Mouse (Mus musculus) cerebellum, adult 11 months (tissue): ENCODE measurements around the gene Atmin.

ENCODE experiments used
- DNase-seq: peaks from one replicate; pipeline ENCODE4 v3.0.0; 2022

Gene Atmin

DNA sequence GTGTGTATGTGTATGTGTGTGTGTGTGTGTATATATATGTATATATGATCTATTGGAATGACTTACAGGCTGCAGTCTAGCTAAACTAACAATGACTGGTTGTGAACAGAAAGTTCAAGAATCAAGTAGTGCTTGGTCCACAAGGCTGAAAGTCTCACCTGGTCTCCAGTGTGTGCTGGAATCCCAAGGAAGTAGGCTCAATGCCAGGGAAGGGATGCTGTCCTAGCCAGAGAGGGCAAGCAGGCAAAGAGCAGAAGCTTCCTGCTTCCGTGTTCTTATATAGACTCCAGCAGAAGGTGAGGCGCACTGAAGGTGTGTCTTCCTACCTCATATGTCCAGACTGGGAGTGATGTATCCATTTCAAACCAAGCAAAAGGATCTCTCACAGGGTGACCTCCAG, 8.6 kb downstream of the Atmin start:
- no peak for DNase-seq

GRCm38 (mm10) chr8:116952428-116952827, 9.2 kb downstream of the Atmin start:
- no peak for DNase-seq

GRCm38 (mm10) chr8:116954415-116954814, 11.2 kb downstream of the Atmin start:
- no peak for DNase-seq

- no peak for DNase-seq
Observed at GRCm38 (mm10) chr8:116969531-116969930, 26.3 kb downstream of the Atmin start.

GRCm38 (mm10) chr8:116975066-116975465, 31.9 kb downstream of the Atmin start:
- no peak for DNase-seq

DNA sequence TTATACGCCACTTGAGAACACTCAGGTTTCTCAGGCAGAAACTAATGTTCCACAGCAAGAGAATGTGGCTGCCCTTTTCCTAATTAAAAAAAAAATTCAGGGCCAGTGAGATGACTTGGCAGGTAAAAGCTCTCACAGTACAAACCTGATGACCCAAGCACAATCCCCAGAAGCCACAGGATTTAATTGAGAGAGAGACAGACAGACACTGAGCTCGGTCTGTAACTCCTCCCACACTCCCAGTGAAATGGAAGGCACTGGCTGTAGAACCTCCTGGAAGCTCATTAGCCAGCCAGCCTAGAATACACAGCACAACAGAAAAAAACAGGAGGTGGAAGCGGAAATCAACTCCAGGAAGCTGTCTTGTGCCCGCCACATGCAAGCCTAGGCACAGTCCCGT, 32.4 kb downstream of the Atmin start:
- no peak for DNase-seq

DNA sequence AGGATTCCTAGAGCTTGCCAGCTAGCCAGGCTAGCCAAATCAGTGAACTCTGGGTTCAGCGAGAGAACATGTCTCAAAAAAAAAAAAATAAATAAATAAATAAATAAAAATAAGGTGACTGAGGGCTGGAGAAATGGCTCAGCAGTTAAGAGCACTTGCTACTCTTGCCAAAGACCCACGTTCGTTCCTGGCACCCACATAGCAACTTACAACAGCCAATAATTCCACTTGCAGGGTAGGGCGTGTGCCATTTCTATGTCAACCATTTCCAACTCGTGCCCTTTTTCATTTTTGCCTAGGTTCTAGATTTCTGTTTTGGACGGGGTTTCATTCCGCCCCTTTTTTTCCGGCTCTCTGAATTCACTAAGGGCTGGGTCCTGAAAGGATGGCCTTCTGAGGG, 34.9 kb downstream of the Atmin start:
- DNase-seq = peak; percentile 31

DNA sequence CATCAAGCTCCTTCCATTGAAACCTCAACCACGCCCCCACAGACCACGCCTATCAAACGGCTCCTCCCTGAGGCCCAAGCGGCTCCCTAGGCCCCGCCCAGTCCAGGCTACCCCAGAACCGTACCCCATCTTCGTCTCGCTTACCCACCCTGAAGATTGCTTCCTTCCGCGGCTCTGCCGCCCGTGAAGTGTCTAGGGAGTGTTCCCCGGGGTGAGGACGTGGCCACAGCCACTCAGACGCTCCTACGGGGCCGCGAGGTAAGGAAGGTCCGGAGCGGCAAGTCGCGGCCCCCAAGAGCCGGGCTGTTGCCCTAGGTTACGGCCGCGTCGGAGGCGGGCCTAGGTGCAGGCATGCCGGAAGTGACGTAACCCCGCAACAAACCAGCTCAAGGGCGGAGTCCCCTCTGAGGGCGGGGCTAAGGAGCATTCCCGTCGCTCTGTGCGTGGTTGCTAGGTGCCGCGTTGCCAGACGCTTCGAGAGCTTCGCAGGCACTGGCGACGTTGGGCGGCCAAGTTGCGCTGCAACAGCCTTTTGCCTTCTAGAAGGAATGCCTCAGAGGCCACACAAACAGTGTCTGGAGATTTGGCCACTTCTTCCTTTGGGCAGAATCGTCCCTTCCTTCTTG, 35.6 kb downstream of the Atmin start, which contains the start of gene 1700030J22Rik:
TSS of gene 1700030J22Rik (minus strand) at position 329 of the 626 bp plus-strand sequence.
- peak; percentile 97 for DNase-seq

- DNase-seq = peak; percentile 30
Observed at GRCm38 (mm10) chr8:116980117-116980516, 36.9 kb downstream of the Atmin start.

GRCm38 (mm10) chr8:116989842-116990241, 46.6 kb downstream of the Atmin start:
- DNase-seq = no peak

GRCm38 (mm10) chr8:116991241-116991640, 48.0 kb downstream of the Atmin start:
- DNase-seq = no peak

DNA sequence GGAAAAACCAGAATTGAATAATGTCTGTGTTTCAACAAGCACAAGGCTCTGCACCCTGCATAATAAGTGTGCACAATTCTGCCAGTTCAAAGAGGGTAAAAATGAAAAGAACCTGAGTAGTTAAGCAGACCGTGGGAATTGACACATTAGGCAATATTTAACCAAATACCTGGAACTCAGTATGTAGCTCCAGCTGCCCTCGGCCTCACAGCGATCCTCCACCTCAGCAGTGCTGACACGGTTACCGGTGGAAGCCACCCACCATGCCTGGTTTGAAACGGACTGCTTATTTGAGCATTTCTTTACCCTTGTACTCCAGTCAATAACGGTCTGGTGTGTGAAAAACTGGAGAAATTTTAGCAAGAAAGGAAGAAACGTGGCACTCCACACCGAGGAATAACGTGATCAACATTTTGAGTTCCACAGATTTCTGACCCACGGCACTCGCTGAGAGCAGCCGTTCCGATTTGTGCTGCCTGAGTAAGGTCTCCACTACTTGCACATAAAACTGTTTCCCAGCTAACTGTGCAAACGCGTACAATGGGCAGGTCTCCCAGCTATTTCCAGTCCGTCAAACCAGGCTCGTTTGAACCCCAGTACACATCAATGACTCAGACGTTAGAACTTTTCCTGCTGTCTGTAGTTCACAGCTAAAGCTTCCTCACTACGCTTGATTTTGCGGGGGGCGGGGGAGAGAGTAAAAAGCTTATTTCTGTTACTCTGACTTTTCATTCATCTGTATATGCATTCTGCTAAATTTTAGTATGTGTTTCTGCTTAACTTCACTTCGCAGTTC, 49.2 kb downstream of the Atmin start:
- no peak for DNase-seq

DNA sequence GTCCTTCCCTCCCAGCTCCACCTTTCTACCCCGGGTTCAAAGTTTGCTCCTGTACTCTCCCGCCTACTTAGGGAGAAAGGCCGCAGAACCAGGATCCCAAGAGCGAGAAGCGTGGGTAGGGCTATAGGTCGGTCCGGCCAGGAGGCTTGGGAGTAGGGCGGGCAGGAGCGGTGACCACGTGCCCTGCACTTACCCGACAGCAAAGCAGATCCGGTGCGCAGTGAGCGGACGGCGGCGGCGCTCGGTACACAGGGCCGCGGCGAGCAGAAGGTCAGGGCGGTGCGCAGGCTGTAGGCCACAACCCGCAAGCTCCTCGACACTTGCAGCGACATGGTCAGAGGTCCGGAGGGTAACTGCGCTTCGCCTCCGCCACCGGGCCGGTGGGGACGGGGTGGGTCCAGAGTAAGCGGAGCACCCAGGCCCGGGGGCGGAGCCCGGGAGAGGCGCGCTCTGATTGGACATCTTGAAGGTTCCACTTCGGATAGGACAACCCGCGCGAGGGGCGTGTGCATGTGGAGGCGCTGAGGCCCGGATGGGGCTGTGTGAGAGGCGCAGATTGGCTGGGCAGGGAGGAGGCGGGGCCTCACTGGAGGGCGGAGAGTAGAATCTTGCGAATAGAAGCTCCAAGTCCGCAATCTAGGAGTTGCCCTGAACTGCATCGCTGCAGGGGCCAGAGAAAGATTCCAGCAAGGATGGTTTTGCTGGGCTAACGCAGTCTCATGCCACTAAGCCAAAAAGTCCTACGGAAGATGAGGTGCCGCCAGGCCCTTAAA, 50.1 kb downstream of the Atmin start, which contains the start of gene Gcsh:
TSS of gene Gcsh (minus strand) at position 443 of the 773 bp plus-strand sequence.
- peak; percentile 97 for DNase-seq

DNA sequence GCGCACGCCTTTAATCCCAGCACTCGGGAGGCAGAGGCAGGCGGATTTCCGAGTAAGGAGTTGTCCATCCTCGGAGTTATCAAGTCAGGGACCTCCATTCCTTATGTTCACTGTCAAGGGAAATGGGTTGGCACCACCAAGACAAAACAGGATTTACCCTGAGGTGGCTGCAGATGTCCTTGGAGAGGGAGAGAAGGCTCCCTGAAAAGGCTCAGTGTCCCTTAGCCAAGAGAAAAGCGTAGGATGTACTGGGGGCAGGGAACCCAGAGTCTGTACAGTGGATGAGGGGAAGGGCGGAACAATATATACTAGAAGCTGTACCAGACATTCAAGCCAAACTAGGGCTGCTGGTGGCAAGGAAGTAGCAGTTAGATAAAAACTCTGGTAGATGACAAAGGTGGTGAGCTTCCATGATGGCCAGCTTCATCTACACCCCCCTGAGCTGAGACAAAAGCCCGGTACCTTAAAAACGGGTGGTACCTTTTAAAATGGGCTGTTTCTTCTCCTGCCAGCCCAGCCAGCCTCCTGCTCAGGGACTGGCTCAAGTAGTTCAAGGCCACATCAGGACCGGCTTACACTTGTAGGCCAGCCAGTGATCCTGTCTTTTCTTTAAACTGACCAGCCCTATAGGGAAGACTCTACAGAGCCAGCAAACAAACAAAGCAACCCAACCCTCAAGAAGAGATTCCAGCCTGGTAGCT, 51.0 kb downstream of the Atmin start:
- peak; percentile 4 for DNase-seq
